Mouse (Mus musculus): ENCODE measurements at regions not wholly inside any gene's neighbourhood (a gene's known extent, or its start where the extent isn't known, plus 50 kb on each side); places are given as distances from the start of the nearest gene placed in this dataset.

DNA sequence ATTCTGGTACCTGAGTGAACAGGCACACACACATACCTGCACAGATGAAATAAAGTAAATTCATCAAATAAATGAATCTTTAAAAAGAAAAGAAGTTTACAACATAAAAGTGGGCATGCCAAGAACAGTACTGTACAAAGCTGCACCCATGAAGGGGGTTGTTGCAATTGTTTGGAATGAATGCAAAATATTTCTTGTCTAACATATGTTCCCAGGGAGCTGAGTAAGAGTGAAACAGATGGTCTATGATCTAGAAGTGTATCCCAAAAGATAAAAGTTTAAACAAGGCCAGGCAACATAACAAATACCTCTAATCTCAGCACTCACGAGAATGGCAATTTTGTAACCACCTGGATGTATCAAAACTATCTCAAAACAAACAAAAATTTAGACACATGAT is 1685.5 kb upstream of the Dsel start:
- 22% methylated on average over 1 of the region's 1 CpGs for WGBS
- no peak for DNase-seq
- TF ChIP-seq CTCF (IDR thresholded peaks at IDR 0.05; ENCODE audit: borderline replicate concordance, insufficient read depth, low read depth, low read length) (no peak), POLR2A (IDR thresholded peaks at IDR 0.05; ENCODE audit: borderline replicate concordance, insufficient read depth, low read length) (no peak)
- H3K4me1 ChIP-seq (ENCODE audit: control insufficient read depth, insufficient read depth, low read length) = no peaks in the 10 kb centered on the region
- no peaks in the 10 kb centered on the region for H3K27me3 ChIP-seq (ENCODE audit: control insufficient read depth, insufficient read depth, low read length)
- H3K4me3 ChIP-seq (replicated peaks; ENCODE audit: insufficient read depth, low read depth, low read length) = no peak overlapping the region
- no peak overlapping the region for H3K27ac ChIP-seq (ENCODE audit: insufficient read depth, low read length)

GRCm38 (mm10) chr1:113539981-113540380 is 1675.3 kb upstream of the Dsel start:
- no peak for DNase-seq
- no peak overlapping the region for H3K27ac ChIP-seq (ENCODE audit: insufficient read depth, low read length)
- H3K4me3 ChIP-seq (replicated peaks; ENCODE audit: insufficient read depth, low read depth, low read length) = no peak overlapping the region
- H3K4me1 ChIP-seq (ENCODE audit: control insufficient read depth, insufficient read depth, low read length) = no peaks in the 10 kb centered on the region
- H3K27me3 ChIP-seq (ENCODE audit: control insufficient read depth, insufficient read depth, low read length) = no peaks in the 10 kb centered on the region
- TF ChIP-seq CTCF (IDR thresholded peaks at IDR 0.05; ENCODE audit: borderline replicate concordance, insufficient read depth, low read depth, low read length) = no peak

- Histone ChIP-seq H3K27me3 (ENCODE audit: control insufficient read depth, insufficient read depth, low read length) (no peaks in the 10 kb centered on the region), H3K4me3 (replicated peaks; ENCODE audit: insufficient read depth, low read depth, low read length) (no peak overlapping the region), H3K27ac (ENCODE audit: insufficient read depth, low read length) (no peak overlapping the region), H3K4me1 (ENCODE audit: control insufficient read depth, insufficient read depth, low read length) (no peaks in the 10 kb centered on the region)
- 85% methylated on average over 3 of the region's 3 CpGs for WGBS
- no peak for TF ChIP-seq POLR2A (IDR thresholded peaks at IDR 0.05; ENCODE audit: borderline replicate concordance, insufficient read depth, low read length)
- TF ChIP-seq CTCF (IDR thresholded peaks at IDR 0.05; ENCODE audit: borderline replicate concordance, insufficient read depth, low read depth, low read length) = no peak
- DNase-seq = no peak
Measured at GRCm38 (mm10) chr1:113530553-113530952, 1665.8 kb upstream of the Dsel start.

DNA sequence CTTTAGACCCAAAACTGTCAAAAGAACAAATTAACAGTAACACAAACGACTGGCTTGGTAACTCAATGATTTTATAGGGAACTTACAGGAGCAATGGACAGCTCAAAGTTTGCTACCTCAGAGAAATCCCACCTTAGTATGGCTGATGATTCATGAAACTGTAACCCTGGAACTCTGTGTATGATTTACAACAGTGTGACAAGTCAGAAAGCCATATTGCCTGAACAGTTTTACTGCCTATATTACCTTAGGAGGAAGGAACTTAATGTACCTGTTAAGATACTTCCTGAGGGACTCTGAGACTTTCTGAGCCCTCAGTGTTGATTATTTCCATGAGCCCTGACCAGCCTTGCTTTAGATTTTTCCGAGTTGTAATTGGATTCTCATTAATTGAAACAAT is 1631.3 kb upstream of the Dsel start:
- no peak overlapping the region for H3K27ac ChIP-seq (ENCODE audit: insufficient read depth, low read length)
- no peak overlapping the region for H3K4me3 ChIP-seq (replicated peaks; ENCODE audit: insufficient read depth, low read depth, low read length)
- no peaks in the 10 kb centered on the region for H3K27me3 ChIP-seq (ENCODE audit: control insufficient read depth, insufficient read depth, low read length)
- no peak for TF ChIP-seq CTCF (IDR thresholded peaks at IDR 0.05; ENCODE audit: borderline replicate concordance, insufficient read depth, low read depth, low read length)
- WGBS = 64% methylated on average over 2 of the region's 2 CpGs
- DNase-seq = no peak
- no peaks in the 10 kb centered on the region for H3K4me1 ChIP-seq (ENCODE audit: control insufficient read depth, insufficient read depth, low read length)

- no peak for DNase-seq
- H3K27me3 ChIP-seq (ENCODE audit: control insufficient read depth, insufficient read depth, low read length) = no peaks in the 10 kb centered on the region
- H3K4me1 ChIP-seq (ENCODE audit: control insufficient read depth, insufficient read depth, low read length) = no peaks in the 10 kb centered on the region
- TF ChIP-seq CTCF (IDR thresholded peaks at IDR 0.05; ENCODE audit: borderline replicate concordance, insufficient read depth, low read depth, low read length) = no peak
- no peak for TF ChIP-seq POLR2A (IDR thresholded peaks at IDR 0.05; ENCODE audit: borderline replicate concordance, insufficient read depth, low read length)
- 85% methylated on average over 5 of the region's 5 CpGs for WGBS
- H3K27ac ChIP-seq (ENCODE audit: insufficient read depth, low read length) = no peak overlapping the region
- H3K4me3 ChIP-seq (replicated peaks; ENCODE audit: insufficient read depth, low read depth, low read length) = no peak overlapping the region
Measured at GRCm38 (mm10) chr1:113490243-113491003, 1625.7 kb upstream of the Dsel start.

DNA sequence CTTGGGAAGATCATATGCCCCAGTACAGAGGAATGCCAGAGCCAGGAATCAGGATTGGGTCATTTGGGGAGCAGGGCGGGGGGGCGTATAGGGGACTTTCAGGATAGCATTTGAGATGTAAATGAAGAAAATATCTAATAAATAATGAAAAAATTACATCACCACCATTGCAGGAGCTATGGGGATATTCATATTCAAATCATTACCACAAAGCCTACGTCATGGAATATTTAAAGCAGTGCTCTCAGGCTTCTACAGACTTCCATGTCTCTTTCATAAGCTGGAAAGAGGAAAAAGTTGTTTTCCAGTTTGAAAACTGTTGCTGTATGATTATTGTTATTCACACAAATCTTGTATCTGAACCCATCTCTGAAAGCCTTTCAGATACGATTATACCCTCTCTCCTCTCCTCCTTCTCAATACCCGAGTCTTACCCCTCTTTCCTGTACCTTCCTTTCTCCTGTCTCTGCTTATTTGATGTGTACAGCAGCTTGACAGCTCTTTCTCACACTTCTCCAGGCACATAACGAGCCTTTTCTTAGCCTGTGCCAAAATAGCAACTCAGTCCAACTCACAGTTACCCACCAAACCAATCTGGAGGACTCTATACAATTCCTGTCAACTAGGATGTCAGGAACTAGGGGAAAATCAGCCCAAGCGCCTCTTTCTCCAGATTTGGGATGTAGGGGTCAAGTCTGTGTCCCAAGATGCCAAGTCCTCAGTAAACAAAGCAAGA is 1592.0 kb upstream of the Dsel start:
- H3K27ac ChIP-seq (ENCODE audit: insufficient read depth, low read length) = no peak overlapping the region
- no peaks in the 10 kb centered on the region for H3K4me1 ChIP-seq (ENCODE audit: control insufficient read depth, insufficient read depth, low read length)
- no peak for DNase-seq
- 64% methylated on average over 7 of the region's 7 CpGs for WGBS
- H3K27me3 ChIP-seq (ENCODE audit: control insufficient read depth, insufficient read depth, low read length) = no peaks in the 10 kb centered on the region
- H3K4me3 ChIP-seq (replicated peaks; ENCODE audit: insufficient read depth, low read depth, low read length) = no peak overlapping the region
- TF ChIP-seq POLR2A (IDR thresholded peaks at IDR 0.05; ENCODE audit: borderline replicate concordance, insufficient read depth, low read length) (no peak), CTCF (IDR thresholded peaks at IDR 0.05; ENCODE audit: borderline replicate concordance, insufficient read depth, low read depth, low read length) (no peak)

DNA sequence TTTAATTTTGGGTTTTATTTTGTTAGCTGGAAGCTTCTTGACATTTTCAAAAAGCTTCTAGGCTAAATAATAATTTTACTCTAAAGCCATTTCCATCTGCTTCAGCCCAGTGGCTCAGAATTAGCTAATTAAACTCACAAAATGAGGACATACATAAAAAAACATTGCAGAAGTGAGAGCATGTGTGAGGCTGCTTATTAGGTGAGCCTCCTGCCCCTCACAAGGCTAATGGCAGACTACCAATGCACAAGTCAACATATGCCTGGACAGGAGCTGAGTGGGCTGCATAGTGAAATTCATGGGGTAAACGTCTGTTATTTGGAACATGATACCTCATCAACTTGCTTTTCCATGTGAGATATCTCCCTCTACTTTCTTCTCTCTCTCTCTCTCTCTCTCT is 1569.0 kb upstream of the Dsel start:
- no peak for TF ChIP-seq POLR2A (IDR thresholded peaks at IDR 0.05; ENCODE audit: borderline replicate concordance, insufficient read depth, low read length)
- no peak for TF ChIP-seq CTCF (IDR thresholded peaks at IDR 0.05; ENCODE audit: borderline replicate concordance, insufficient read depth, low read depth, low read length)
- no peaks in the 10 kb centered on the region for H3K27me3 ChIP-seq (ENCODE audit: control insufficient read depth, insufficient read depth, low read length)
- H3K27ac ChIP-seq (ENCODE audit: insufficient read depth, low read length) = no peak overlapping the region
- no peaks in the 10 kb centered on the region for H3K4me1 ChIP-seq (ENCODE audit: control insufficient read depth, insufficient read depth, low read length)
- peak in 1 of 2 experiments; percentile 2 for DNase-seq
- no peak overlapping the region for H3K4me3 ChIP-seq (replicated peaks; ENCODE audit: insufficient read depth, low read depth, low read length)
- 14% methylated on average over 1 of the region's 1 CpGs for WGBS

DNA sequence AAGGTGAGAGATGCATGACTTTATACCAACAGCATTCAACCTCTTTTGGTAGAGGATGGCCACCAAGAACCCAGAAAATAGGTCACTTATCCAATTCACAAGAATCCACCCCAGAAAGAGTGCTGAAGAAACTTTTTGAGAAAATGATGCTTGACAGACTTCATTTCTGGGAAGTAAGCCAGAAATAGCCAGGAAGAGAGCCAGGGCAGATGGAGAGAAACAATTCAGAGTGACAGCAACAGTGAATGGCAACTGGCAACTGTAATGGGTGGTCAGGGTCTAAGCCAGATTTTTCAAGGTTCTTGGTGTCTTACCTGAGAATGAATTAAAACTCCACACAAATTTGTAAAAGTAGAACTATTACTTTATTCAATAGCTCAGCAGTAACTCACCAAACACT is 1566.5 kb upstream of the Dsel start:
- Histone ChIP-seq H3K4me1 (ENCODE audit: control insufficient read depth, insufficient read depth, low read length) (no peaks in the 10 kb centered on the region), H3K4me3 (replicated peaks; ENCODE audit: insufficient read depth, low read depth, low read length) (no peak overlapping the region), H3K27ac (ENCODE audit: insufficient read depth, low read length) (no peak overlapping the region), H3K27me3 (ENCODE audit: control insufficient read depth, insufficient read depth, low read length) (no peaks in the 10 kb centered on the region)
- TF ChIP-seq CTCF (IDR thresholded peaks at IDR 0.05; ENCODE audit: borderline replicate concordance, insufficient read depth, low read depth, low read length) (no peak), POLR2A (IDR thresholded peaks at IDR 0.05; ENCODE audit: borderline replicate concordance, insufficient read depth, low read length) (no peak)
- DNase-seq = peak in 1 of 2 experiments; percentile 50

Measured in cerebellum, adult 2 months (tissue).